Mouse (Mus musculus): Measurements from ENCODE around the gene Smdt1. TPM values are rescaled to one million over a fixed set of nuclear protein-coding genes. Genes with fewer than 3 reads are reported as not detected.

The Smdt1 gene
- polyA plus RNA-seq, 1 experiment = 394 TPM

DNA sequence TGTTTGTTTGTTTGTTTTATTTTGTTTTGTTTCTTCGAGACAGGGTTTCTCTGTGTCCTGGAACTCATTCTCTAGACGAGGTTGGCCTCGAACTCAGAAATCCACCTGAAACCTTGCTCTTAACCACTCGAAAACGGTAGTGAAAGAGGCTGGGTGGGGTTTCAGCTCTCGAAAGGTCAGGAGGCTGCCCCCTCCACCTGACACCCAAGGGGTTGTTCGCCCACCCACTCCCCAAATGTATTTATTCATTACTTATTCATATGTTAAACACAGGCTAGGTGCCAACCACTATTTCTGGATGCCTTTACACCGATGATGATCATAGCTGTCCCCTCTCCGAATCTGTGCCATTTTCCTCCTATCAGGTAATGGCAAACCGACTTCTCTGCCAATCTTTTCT is 391 bp downstream of the Smdt1 start:
- Histone ChIP-seq H3K27ac (ENCODE audit: insufficient read depth, low read depth, low read length) (no peak overlapping the region), H3K4me3 (ENCODE audit: low read depth, low read length) (peak overlapping the region; percentile 71), H3K36me3 (ENCODE audit: control insufficient read depth, insufficient read depth, low read length) (peaks cover 26% of the 10 kb centered on the region), H3K27me3 (ENCODE audit: control insufficient read depth, insufficient read depth, low read length) (0 out of 2 replicates have a peak, but pooled peaks cover 3% of the 10 kb centered on the region), H3K4me1 (ENCODE audit: control insufficient read depth, insufficient read depth, insufficient read length, low read length) (peaks cover 19% of the 10 kb centered on the region)
- 46% methylated on average over 10 of the region's 10 CpGs for WGBS
- TF ChIP-seq POLR2A (IDR thresholded peaks at IDR 0.05; ENCODE audit: low read depth, low read length) = no peak
- TF ChIP-seq CTCF (IDR thresholded peaks at IDR 0.05; ENCODE audit: extremely low read depth, insufficient read length, insufficient replicate concordance, low read depth, low read length) = no peak

DNA sequence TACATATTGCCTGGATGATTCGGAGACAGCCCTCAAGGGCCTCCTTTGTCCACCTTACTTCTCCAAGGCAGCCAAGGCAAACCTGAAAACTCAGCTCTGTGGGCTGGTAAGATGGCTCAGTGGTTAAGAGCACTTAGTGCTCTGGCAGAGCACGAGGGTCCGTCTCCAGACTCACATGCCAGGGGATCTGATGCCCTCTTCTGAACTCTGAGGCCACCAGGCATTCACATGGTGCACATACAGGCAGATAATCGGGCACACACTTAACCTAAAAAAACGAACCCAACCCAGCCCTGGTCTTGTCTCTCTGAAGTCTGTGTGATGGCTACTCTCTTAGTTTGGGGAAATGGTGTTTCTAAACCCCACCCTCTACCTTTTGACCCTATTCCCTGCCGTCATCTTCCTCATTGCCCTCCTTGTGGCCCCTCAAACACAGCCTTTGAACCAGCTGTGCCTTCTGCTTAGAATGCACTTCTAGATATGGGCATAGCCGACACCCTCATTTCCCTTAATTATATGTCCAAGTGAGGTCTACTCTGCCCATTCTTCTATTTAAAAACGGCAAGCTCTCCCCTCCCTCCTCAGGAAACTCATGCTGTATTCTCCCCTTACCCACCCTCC is 985 bp downstream of the Smdt1 start:
- no peak overlapping the region for H3K27ac ChIP-seq (ENCODE audit: insufficient read depth, low read depth, low read length)
- H3K36me3 ChIP-seq (ENCODE audit: control insufficient read depth, insufficient read depth, low read length) = peaks cover 20% of the 10 kb centered on the region
- no peak overlapping the region for H3K4me3 ChIP-seq (ENCODE audit: low read depth, low read length)
- 0 out of 2 replicates have a peak, but pooled peaks cover 3% of the 10 kb centered on the region for H3K27me3 ChIP-seq (ENCODE audit: control insufficient read depth, insufficient read depth, low read length)
- H3K4me1 ChIP-seq (ENCODE audit: control insufficient read depth, insufficient read depth, insufficient read length, low read length) = peaks cover 19% of the 10 kb centered on the region
- WGBS = 60% methylated on average over 8 of the region's 8 CpGs
- no peak for TF ChIP-seq POLR2A (IDR thresholded peaks at IDR 0.05; ENCODE audit: low read depth, low read length)
- no peak for TF ChIP-seq CTCF (IDR thresholded peaks at IDR 0.05; ENCODE audit: extremely low read depth, insufficient read length, insufficient replicate concordance, low read depth, low read length)

DNA sequence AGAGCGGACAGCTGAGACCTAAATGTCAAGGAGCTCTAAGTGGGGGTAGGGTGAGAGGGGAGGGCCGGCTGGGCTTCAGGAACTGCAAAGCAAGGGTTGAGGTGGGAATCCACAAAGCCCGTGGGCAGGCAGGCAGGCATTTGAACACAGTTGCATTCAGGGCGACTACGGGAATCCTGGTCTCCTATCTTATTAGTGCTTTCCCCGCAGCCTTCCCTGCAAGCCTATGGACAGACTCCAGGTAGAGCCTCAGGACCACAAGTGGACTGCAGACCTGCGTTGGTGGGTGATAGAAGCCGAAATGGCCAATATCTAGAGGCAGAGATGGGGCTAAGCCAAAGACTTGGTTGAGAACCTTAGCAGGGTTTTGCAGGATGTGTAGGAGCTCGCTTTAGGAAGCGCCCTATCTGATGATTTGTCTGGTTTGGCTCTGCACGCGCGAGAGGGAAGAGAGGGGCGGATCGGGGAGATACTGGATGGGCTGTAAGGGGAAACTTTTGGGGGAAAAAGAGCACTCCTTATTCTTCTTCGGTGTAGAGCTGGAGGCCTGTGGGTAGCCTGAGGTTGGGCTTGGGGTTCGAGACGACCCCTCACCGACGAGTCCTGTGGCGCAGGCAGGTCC is 1.8 kb downstream of the Smdt1 start:
- no peak for TF ChIP-seq POLR2A (IDR thresholded peaks at IDR 0.05; ENCODE audit: low read depth, low read length)
- H3K27ac ChIP-seq (ENCODE audit: insufficient read depth, low read depth, low read length) = 0 out of 2 replicates have a peak overlapping the region, but pooled peaks have one; percentile 63
- 0 out of 2 replicates have a peak, but pooled peaks cover 3% of the 10 kb centered on the region for H3K27me3 ChIP-seq (ENCODE audit: control insufficient read depth, insufficient read depth, low read length)
- peak overlapping the region; percentile 62 for H3K4me3 ChIP-seq (ENCODE audit: low read depth, low read length)
- H3K4me1 ChIP-seq (ENCODE audit: control insufficient read depth, insufficient read depth, insufficient read length, low read length) = peaks cover 22% of the 10 kb centered on the region
- 56% methylated on average over 21 of the region's 21 CpGs for WGBS
- peaks cover 13% of the 10 kb centered on the region for H3K36me3 ChIP-seq (ENCODE audit: control insufficient read depth, insufficient read depth, low read length)

DNA sequence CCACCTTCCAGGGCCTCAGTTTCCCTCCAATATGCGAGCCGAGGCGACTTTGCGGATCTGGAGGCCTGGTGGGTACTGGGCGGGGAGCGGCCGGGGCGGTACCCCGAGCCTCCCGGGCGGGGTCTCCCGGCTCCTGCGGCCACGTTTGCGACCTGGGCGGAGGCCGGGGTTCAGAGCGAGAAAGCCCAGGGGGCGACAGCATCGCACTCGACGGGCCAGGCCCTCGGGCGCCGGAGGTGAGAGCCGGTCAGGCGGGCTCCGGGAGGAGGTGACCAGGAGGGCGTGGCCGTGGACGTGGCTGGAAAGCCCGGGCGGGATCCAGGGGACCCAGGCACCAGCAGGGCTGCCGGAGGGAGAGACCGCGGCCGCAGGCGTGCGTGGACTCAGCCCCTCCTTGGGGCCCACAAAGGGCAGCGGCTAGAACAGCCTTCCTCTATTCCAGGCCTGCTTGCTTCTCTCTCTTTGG is 2.3 kb downstream of the Smdt1 start:
- 3% methylated on average over 39 of the region's 40 CpGs for WGBS
- Histone ChIP-seq H3K27me3 (ENCODE audit: control insufficient read depth, insufficient read depth, low read length) (0 out of 2 replicates have a peak, but pooled peaks cover 3% of the 10 kb centered on the region), H3K27ac (ENCODE audit: insufficient read depth, low read depth, low read length) (peak overlapping the region; percentile 63), H3K4me3 (ENCODE audit: low read depth, low read length) (peak overlapping the region; percentile 62), H3K36me3 (ENCODE audit: control insufficient read depth, insufficient read depth, low read length) (peaks cover 7% of the 10 kb centered on the region; the same call in 1 of the 2 replicates), H3K4me1 (ENCODE audit: control insufficient read depth, insufficient read depth, insufficient read length, low read length) (peaks cover 22% of the 10 kb centered on the region)
- TF ChIP-seq POLR2A (IDR thresholded peaks at IDR 0.05; ENCODE audit: low read depth, low read length) = 0 out of 2 replicates have a peak, but pooled peaks have one; percentile 42
- no peak for TF ChIP-seq CTCF (IDR thresholded peaks at IDR 0.05; ENCODE audit: extremely low read depth, insufficient read length, insufficient replicate concordance, low read depth, low read length)

- WGBS = 63% methylated on average over 15 of the region's 15 CpGs
- Histone ChIP-seq H3K4me3 (ENCODE audit: low read depth, low read length) (peak overlapping the region; percentile 6; the same call in 1 of the 2 replicates), H3K27me3 (ENCODE audit: control insufficient read depth, insufficient read depth, low read length) (0 out of 2 replicates have a peak, but pooled peaks cover 3% of the 10 kb centered on the region)
Measured at GRCm38 (mm10) chr15:82341675-82342542, 3.1 kb downstream of the Smdt1 start.

DNA sequence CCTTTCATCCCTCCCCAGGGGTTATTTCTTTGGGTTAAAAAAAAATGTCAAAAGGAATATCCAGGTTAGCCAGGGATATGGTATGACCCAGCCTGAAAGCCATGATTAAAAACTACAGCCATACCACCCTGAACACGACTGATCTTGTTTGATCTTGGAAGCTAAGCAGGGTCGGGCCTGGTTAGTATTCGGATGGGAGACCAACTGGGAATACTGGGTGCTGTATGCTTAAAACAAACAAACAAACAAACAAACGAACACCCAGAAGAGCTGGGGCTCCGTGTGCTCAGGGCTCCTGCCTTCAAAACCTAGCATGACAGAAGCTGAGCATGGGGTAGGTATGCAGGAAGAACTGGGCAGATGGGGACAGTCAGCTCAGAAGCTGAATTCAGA is 3.8 kb downstream of the Smdt1 start:
- TF ChIP-seq POLR2A (IDR thresholded peaks at IDR 0.05; ENCODE audit: low read depth, low read length) (no peak), CTCF (IDR thresholded peaks at IDR 0.05; ENCODE audit: extremely low read depth, insufficient read length, insufficient replicate concordance, low read depth, low read length) (no peak)
- 0 out of 2 replicates have a peak, but pooled peaks cover 3% of the 10 kb centered on the region for H3K27me3 ChIP-seq (ENCODE audit: control insufficient read depth, insufficient read depth, low read length)
- no peak overlapping the region for H3K4me3 ChIP-seq (ENCODE audit: low read depth, low read length)
- no peaks in the 10 kb centered on the region for H3K36me3 ChIP-seq (ENCODE audit: control insufficient read depth, insufficient read depth, low read length)
- H3K4me1 ChIP-seq (ENCODE audit: control insufficient read depth, insufficient read depth, insufficient read length, low read length) = peaks cover 21% of the 10 kb centered on the region
- 71% methylated on average over 5 of the region's 5 CpGs for WGBS
- H3K27ac ChIP-seq (ENCODE audit: insufficient read depth, low read depth, low read length) = no peak overlapping the region

More at GRCm38 (mm10) chr15:82341675-82342542, 3.1 kb downstream of the Smdt1 start:
- Histone ChIP-seq H3K4me1 (ENCODE audit: control insufficient read depth, insufficient read depth, insufficient read length, low read length) (peaks cover 22% of the 10 kb centered on the region), H3K36me3 (ENCODE audit: control insufficient read depth, insufficient read depth, low read length) (no peaks in the 10 kb centered on the region), H3K27ac (ENCODE audit: insufficient read depth, low read depth, low read length) (peak overlapping the region; percentile 63)
- TF ChIP-seq POLR2A (IDR thresholded peaks at IDR 0.05; ENCODE audit: low read depth, low read length) (no peak), CTCF (IDR thresholded peaks at IDR 0.05; ENCODE audit: extremely low read depth, insufficient read length, insufficient replicate concordance, low read depth, low read length) (no peak)
